Mouse (Mus musculus): Measurements from ENCODE around the gene Nlgn3. TPM values are rescaled to one million over a fixed set of nuclear protein-coding genes. Genes with fewer than 3 reads are reported as not detected.

Gene Nlgn3
- total RNA-seq, 2 experiments from 2014 or later: 1.4 to 1.6 TPM

Other genes starting within 250 kb of the Nlgn3 start
- gene Tex11, start 239.5 kb upstream of the Nlgn3 start, total RNA-seq (2021): not detected
- under 1 TPM in 1 of 2 experiments, not detected in 1; 0.47 TPM for gene Slc7a3, start 213.1 kb upstream of the Nlgn3 start, total RNA-seq (2021)
- 10 to 100 TPM; 48.5 to 50.2 TPM for gene Snx12, start 76.6 kb upstream of the Nlgn3 start, total RNA-seq (2021)
- 10 to 100 TPM; 48.2 to 55.0 TPM for gene Foxo4, start 44.6 kb upstream of the Nlgn3 start, total RNA-seq (2021)
- gene Gm614, start 35.2 kb upstream of the Nlgn3 start, total RNA-seq (2021): under 1 TPM in 1 of 2 experiments, not detected in 1; 0.50 TPM
- gene Il2rg, start 30.9 kb upstream of the Nlgn3 start, total RNA-seq (2021): 1 to 10 TPM; 5.5 to 7.9 TPM
- gene Gm20489, start 30.1 kb upstream of the Nlgn3 start, total RNA-seq (2021): not detected
- 10 to 100 TPM; 25.6 to 28.8 TPM for gene Med12, start 25.1 kb upstream of the Nlgn3 start, total RNA-seq (2021)
- gene Gjb1, start 77.2 kb downstream of the Nlgn3 start, total RNA-seq (2021): 1 to 10 TPM; 1.8 to 2.1 TPM
- 10 to 100 TPM; 10.1 to 21.4 TPM for gene Zmym3, start 121.7 kb downstream of the Nlgn3 start, total RNA-seq (2021)
- gene Nono, start 130.2 kb downstream of the Nlgn3 start, total RNA-seq (2021): 10 to 100 TPM; 91.9 to 98.8 TPM
- 100 to 1,000 TPM; 531 to 549 TPM for gene Itgb1bp2, start 149.9 kb downstream of the Nlgn3 start, total RNA-seq (2021)
- 10 to 100 TPM; 10.4 to 14.3 TPM for gene Taf1, start 233.6 kb downstream of the Nlgn3 start, total RNA-seq (2021)